Mouse (Mus musculus) thymus, postnatal 10 days (tissue): ENCODE data around the gene Rnf135.
"Not testable (repeated sequence)": the region's sequence is repeated elsewhere in the genome, so short reads cannot be mapped to it uniquely, and the experiment has no call there.

ENCODE experiments used
- DNase-seq, 2 experiments: peaks; one replicate each; pipeline ENCODE4 v3.0.0; 2021; ENCODE audit warnings: low spot score in 2 of 2

Gene Rnf135

DNA sequence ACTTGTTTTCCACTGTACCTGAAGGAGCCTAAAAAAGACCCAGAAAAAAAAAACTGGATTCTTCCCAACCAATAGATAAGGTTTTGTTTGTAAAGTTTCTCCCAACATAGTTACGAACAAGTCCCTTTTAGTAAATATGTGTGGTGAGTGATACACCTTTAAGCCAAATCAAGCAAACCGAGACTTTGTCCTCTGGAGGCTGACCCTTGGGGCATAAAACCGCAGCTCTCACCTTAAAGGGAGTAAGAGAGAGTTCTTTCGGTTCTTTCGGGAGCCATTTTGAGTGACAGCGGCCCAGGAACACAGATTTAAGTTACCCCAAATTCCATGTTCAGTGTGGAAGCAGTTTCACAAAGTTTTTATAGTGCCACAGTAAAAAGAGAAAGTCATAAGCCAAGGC is 18.6 kb downstream of the Rnf135 start:
- DNase-seq: no peak

DNA sequence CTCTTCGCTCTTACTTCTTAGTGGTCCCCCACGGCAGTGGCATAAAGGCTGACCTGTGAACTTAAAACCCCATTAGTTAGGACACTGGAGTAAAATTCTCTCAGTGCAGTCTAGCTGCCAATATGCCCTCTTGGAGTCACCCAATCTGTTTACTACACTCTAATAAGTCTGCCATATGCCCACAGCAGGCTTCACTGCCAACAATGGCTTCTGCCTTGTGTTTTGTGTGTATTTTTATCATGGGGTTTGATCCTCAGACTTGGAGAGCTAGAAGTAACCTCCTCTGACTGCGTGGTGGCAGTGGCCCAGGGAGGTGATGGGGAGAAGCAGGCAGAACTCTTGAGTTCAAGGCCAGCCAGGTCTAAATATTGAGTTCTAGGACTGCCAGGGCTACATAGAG is 20.4 kb downstream of the Rnf135 start:
- no peak for DNase-seq

DNA sequence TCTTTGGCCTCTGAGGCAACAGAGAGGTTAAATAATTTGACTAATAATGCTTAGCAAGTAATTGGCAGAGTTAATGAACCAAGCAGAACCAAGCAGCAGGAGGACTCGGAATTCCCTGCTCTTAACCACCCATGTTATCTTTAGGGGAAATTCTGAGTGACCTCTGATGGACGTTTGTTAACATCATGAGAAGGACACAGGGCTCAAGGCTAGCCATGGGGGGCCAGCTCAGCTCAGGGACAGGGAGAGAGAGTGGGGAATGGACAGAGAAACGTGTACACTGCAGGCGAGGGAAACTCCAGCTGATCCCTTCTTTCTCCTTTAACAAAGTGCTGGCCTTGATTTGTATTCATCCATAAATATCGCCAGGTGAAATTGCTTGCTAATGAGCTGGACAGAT is 21.3 kb downstream of the Rnf135 start:
- DNase-seq: no peak

DNA sequence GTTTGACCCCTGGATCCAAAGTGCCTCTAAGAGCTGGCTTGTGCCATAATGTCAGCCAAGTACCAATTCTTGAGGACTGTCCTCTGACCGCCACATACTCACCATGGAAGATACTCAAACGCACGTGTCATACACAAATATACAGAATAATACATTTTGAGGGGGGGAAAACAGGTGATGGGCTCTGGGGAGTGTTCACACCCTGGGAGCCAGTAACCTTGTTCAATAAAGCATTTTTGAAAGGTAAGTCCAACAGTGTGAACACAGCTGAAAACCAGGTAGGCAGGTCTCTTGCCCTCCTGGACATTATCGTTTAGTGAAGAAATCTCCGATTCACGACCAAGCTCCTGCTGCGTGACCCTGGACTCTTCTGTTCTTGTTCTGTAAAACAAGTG is 24.8 kb downstream of the Rnf135 start:
- DNase-seq: no peak

DNA sequence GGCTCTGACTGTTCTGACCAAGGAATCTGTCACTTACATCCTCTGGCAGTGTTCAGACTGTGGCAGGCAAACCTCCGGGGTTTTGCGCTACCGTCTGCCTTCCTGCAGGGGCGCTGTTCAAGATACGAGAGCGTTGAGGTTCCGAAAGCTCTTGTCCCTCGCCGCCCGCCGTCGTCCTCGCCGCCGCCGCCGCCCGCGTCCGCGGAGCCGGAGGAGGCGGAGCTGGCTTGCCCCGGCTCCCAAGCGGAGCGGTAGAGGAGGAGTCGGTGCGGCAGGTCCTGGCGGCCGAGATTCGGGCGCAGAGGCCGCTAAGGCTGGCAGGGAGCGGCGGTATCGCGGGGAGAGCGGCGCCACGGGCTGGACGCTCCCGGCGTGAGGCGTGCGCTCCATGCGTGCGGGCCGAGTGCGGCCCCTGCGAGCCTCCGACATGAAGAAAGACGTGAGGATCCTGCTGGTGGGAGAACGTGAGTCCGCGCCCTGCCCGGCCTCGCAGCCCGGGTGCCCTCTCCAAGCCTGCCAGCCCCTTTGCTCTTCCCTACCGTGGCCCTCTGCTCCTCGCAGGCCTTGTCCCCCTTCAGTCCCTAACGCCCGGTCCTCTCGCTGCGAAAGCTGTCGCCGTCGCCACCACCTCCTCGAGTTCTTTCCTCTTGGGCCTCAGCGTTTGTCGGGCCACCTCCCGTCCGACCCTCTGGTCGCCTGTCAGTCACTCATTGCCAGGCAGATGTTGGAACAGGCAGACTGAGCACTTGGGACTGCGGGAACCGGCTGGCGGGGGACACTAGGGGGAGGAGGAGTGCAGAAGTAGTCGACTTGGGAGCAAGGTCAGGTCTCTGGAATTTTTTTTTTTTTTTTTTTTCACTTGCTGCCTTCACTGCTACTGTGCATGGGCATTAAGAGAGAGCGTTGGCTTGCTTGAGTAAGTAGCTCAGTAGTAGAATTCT is 25.5 kb downstream of the Rnf135 start, which contains the start of gene Rhot1:
Gene Rhot1, plus strand, starts transcription at position 160 of the 941 bp plus-strand sequence.
- peak; percentile 92 to 98 for DNase-seq

DNA sequence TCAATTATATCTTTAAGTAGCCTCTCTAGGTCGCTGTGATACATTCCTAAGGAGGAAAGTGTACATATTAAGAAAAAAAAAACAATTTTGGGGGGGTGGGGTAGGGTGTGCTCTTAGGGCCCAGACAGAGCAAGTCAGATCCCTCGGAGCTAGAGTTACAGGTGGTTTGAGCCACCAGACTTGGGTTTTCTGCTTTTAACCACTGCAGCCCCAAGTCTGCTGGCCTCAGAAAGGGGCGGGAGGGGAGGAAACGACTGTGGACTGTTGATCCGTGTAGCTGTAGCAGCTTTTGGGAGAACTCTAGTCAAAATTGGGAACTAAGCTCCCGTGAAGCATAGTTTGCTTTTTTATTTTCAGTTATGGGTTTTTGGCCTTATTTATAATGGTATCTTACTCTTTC is 26.7 kb downstream of the Rnf135 start:
- DNase-seq: no peak

DNA sequence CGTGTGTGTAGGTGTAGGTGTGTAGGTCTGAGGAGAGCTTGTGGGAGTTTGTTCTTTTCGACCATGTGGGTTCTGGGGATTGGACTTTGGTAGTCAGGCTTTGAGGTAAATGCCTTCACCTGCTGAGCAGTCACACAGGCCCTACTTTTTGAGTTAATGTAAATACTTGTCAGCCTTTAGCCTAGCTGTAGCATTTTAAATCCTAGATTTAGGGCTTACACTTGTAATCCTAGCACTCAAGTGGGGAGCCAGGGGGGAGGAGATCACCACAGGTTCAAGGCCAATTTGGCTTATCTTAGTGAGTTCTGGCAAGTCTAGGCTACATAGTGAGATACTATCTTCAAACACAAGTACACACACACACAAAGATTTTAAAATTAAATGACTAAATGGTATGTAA is 28.6 kb downstream of the Rnf135 start:
- DNase-seq: no peak

DNA sequence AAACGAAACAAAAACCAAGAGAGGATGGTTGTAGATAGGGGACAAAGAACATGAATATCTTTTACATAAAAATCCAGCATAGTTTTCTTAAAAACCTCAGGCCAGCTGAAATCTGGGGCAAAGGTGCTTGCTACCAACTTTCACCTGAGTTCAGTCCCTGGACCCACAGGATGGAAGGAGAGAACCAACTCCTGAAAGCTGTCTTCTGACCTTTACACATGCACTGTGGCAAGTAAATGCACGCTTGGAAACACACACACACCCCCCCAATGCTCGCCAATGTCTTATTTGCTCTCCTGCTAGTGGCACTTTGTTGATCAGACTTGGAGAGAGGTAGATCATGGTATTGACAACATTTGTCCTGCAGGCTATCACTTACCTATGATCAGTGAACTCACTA is 31.6 kb downstream of the Rnf135 start:
- no peak for DNase-seq

DNA sequence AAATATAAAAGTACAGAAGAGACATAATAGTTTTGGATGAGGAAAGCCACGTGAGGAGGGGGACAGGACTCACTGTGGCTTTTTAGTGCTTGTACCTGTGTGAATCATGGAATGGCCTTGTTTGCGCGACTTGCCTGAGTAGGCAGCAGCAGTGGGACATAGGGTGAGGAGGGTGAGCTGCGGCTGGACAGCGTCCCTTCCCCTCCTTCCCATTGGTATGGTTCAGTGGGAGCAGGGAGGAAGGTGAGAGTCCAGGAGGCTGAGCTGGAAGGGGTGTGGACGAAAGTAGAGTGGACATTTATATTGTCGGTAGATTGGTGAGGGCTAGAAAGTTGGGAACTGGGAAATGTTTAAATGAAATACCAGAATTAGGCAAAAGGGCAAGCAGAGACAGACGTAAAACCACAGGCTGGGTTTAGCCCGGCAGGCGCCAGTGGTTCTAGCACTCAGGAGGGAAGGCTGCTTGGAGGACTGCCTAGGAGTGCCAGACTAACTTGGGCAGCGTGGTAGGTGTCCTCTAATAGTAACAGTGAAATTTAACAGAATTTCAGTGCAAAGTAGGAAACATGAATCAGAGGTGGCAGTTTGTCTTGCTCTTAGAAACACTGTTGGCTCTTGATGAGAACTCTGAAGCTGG is 35.1 kb downstream of the Rnf135 start:
- DNase-seq: no peak

DNA sequence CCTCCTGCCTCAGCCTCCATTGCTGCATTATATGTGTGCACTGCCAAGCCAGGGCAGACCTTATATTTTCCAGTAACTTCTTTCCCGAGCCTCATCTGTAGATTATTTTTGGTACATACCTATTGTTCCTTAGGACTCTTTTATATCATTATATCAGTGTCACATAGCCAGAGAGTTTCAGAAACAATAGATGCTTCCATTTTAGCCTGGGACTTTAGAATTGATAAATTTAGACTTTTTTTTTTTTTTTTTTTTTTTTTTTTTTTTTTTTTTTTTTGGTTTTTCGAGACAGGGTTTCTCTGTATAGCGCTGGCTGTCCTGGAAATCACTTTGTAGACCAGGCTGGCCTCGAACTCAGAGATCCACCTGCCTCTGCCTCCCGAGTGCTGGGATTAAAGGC is 46.4 kb downstream of the Rnf135 start:
- DNase-seq: not testable (repeated sequence)

DNA sequence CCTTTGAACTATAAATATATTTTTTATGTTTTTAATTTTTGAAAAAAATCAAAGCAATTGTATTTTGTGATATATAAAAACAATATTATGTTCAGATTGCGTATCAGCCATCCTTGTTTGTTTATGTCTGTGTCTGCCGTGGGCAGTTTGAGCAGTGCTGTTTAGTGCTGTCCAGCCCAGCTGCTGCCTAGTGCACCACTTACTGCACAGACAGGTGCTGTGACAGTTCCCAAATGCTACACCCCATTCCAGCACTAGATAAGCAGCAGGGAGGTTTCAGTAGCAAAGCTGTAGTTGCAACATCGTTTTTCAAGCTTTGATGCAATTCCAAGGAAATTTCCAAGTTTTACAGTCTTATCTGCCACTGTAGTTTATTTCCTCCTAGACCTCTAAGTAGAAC is 53.6 kb downstream of the Rnf135 start:
- DNase-seq: no peak

DNA sequence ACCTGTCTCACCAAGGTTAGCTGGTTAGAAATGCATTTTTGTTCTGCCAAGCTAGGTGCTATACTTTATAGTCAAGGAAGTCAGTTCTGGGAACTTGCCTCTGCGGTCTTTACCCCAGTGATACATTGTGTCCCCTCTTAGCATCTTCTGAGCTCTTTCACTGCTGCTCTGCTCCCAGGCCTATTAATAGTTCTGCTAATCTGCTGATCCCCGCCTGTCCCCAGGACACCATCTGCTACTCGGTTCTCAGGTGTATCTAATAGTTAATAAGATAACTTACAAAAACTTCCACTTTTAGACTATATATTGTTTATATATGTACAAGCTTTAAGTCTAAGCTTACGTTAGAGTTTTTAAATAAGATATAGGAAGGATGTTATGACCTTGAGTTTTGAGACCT is 54.7 kb downstream of the Rnf135 start:
- no peak for DNase-seq

DNA sequence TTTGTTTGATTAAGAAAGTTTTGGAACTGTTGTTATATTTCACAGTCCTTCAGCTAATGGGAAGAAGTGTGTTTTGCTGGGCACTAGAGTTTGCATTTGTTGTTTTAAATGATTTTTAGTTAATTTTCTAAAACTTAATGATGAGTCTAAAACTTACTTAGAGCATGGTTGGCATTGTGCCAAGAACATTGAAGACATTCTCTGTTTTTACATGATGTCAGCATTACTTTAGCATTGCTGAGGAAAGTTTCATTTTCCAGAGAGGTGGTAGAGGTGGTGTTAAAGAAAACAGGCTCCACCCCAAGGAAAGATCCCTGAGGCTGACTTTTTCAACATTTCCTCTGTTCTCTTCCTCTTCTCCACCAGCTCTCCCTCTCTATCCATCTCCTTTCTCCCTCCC is 63.4 kb downstream of the Rnf135 start:
- DNase-seq: no peak

DNA sequence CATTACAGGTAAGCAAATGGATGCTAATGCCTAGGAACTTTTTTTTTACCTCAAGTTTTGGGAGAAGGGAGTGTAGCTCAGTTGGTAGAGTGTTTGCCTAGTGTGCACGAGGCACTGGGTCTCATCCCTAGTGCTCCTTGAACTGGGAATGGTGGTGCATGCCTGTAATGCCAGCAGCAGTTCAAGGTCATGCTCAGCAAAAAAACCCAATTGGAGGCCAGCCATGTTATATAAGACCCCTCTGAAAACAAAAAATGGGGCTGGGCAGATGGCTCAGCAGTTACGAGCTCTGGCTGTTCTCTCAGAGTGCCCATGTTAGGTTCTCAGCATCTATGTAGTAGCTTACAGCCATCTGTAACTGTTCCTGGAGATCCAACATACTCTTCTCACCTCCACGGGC is 64.9 kb downstream of the Rnf135 start:
- no peak for DNase-seq
